Mouse (Mus musculus) MEL (cell line): ENCODE data around the gene Slc23a2.

Source experiments
- CHD1 ChIP-seq: IDR thresholded peaks from 2 replicates; pipeline ENCODE4 v1.6.1; 2012; ENCODE audit warnings: low read depth, mild to moderate bottlenecking, inconsistent platforms, low read length, improper control_type of control experiment
- CHD2 ChIP-seq: IDR thresholded peaks from 2 replicates; pipeline ENCODE4 v1.6.1; 2011; ENCODE audit warnings: low read length, improper control_type of control experiment
- CTCF ChIP-seq, 3 experiments: IDR thresholded peaks in 2 of 3; conservative IDR thresholded peaks in 1 of 3; 2 replicates each; pipeline ENCODE4 v1.5.1; 2011 to 2012; ENCODE audit warnings: low read length in 3 of 3, low read depth in 2 of 3, mild to moderate bottlenecking in 2 of 3, improper control_type of control experiment in 1 of 3, inconsistent platforms in 1 of 3, mixed read lengths in 1 of 3, moderate library complexity in 1 of 3; ENCODE audit not compliant: control insufficient read depth in 1 of 3, insufficient read depth in 1 of 3, poor library complexity in 1 of 3, severe bottlenecking in 1 of 3
- EP300 ChIP-seq, 2 experiments: IDR thresholded peaks; 2 replicates each; pipeline ENCODE4 v1.6.1; 2011; ENCODE audit warnings: improper control_type of control experiment in 2 of 2, low read length in 2 of 2, low read depth in 1 of 2, mild to moderate bottlenecking in 1 of 2
- KAT2A ChIP-seq: conservative IDR thresholded peaks from 2 replicates; pipeline ENCODE4 v1.6.1; 2012; ENCODE audit warnings: low read depth, low read length, improper control_type of control experiment, inconsistent platforms
- MAX ChIP-seq: IDR thresholded peaks from 2 replicates; pipeline ENCODE4 v1.6.1; 2011; ENCODE audit warnings: low read length, improper control_type of control experiment
- MAZ ChIP-seq: IDR thresholded peaks from 2 replicates; pipeline ENCODE4 v1.6.1; 2012; ENCODE audit warnings: low read depth, mild to moderate bottlenecking, inconsistent platforms, low read length, improper control_type of control experiment
- NELFE ChIP-seq: IDR thresholded peaks from 2 replicates; pipeline ENCODE4 v1.6.1; 2011; ENCODE audit warnings: low read depth, low read length, improper control_type of control experiment
- POLR2A ChIP-seq, 2 experiments: IDR thresholded peaks; 2 replicates each; pipeline ENCODE4 v1.6.1; 2011 to 2012; ENCODE audit warnings: low read length in 2 of 2, mild to moderate bottlenecking in 2 of 2, control low read depth in 1 of 2, improper control_type of control experiment in 1 of 2, low read depth in 1 of 2, moderate library complexity in 1 of 2; ENCODE audit not compliant: control insufficient read depth in 1 of 2, insufficient read depth in 1 of 2, poor library complexity in 1 of 2
- POLR2AphosphoS2 ChIP-seq: IDR thresholded peaks from 2 replicates; pipeline ENCODE4 v1.6.1; 2011; ENCODE audit warnings: low read length, improper control_type of control experiment
- RCOR1 ChIP-seq: IDR thresholded peaks from 2 replicates; pipeline ENCODE4 v1.6.1; 2012; ENCODE audit warnings: low read depth, mild to moderate bottlenecking, inconsistent platforms, low read length, improper control_type of control experiment
- TBP ChIP-seq: IDR thresholded peaks from 2 replicates; pipeline ENCODE4 v1.8.0; 2011; ENCODE audit warnings: low read depth, low read length, improper control_type of control experiment
- TCF12 ChIP-seq: IDR thresholded peaks from 2 replicates; pipeline ENCODE4 v1.6.1; 2014; ENCODE audit warnings: low read depth, mild to moderate bottlenecking, inconsistent platforms, low read length, improper control_type of control experiment, moderate library complexity
- ZNF384 ChIP-seq: IDR thresholded peaks from 2 replicates; pipeline ENCODE4 v1.6.1; 2012; ENCODE audit warnings: low read depth, mild to moderate bottlenecking, inconsistent platforms, low read length, improper control_type of control experiment

- no peak for TF ChIP-seq MAZ
- TF ChIP-seq KAT2A: no peak
- TF ChIP-seq EP300 (IDR thresholded peaks at IDR 0.05; ENCODE audit: low read depth in 1 of 2, low read length in 2 of 2): no peak
- TF ChIP-seq RCOR1: no peak
- 0 out of 6 replicates have a peak, but pooled peaks of 1 of the 3 experiments have one; percentile 8 for TF ChIP-seq CTCF (IDR thresholded peaks at IDR 0.05 in 2 of 3, conservative IDR thresholded peaks at IDR 0.05 in 1 of 3; ENCODE audit: control insufficient read depth in 1 of 3, insufficient read depth in 1 of 3, low read depth in 2 of 3, low read length in 3 of 3, poor library complexity in 1 of 3, severe bottlenecking in 1 of 3)
- no peak for TF ChIP-seq NELFE
- TF ChIP-seq POLR2A (IDR thresholded peaks at IDR 0.05; ENCODE audit: control insufficient read depth in 1 of 2, insufficient read depth in 1 of 2, low read depth in 1 of 2, low read length in 2 of 2, poor library complexity in 1 of 2): no peak
- no peak for TF ChIP-seq CHD1
- TF ChIP-seq POLR2AphosphoS2: no peak
- no peak for TF ChIP-seq ZNF384
- no peak for TF ChIP-seq CHD2
- TF ChIP-seq TBP: no peak
- no peak for TF ChIP-seq TCF12
- no peak for TF ChIP-seq MAX
These were observed 23.9 kb downstream of the Slc23a2 start for GRCm38 (mm10) chr2:132121050-132121449.
